Mouse (Mus musculus) CH12.LX (cell line): ENCODE measurements at regions not wholly inside any gene's neighbourhood (a gene's known extent, or its start where the extent isn't known, plus 50 kb on each side); places are given as distances from the start of the nearest gene placed in this dataset.

Source experiments
- DNase-seq: peaks from one replicate; pipeline ENCODE4 v3.0.0-alpha.2; 2013; ENCODE audit errors: extremely low read depth
- H3K27ac ChIP-seq: 2 replicates; pipeline ENCODE4 v1.5.1; 2012; ENCODE audit warnings: low read depth, mild to moderate bottlenecking, control low read depth, moderate library complexity; ENCODE audit not compliant: insufficient read depth
- H3K27me3 ChIP-seq: replicated peaks from 2 replicates; pipeline ENCODE3; 2012; ENCODE audit warnings: inconsistent platforms
- H3K36me3 ChIP-seq, 2 experiments: replicated peaks in 1 of 2; 2 replicates each; pipeline versions ENCODE3 to v1.6.1; 2012; ENCODE audit warnings: inconsistent platforms in 1 of 2, low read length in 1 of 2, mild to moderate bottlenecking in 1 of 2, mixed read lengths in 1 of 2, moderate library complexity in 1 of 2; ENCODE audit not compliant: control insufficient read depth in 1 of 2, insufficient read depth in 1 of 2
- H3K4me1 ChIP-seq, 2 experiments: 2 replicates each; pipeline ENCODE4 v1.6.1; 2012; ENCODE audit warnings: inconsistent platforms in 1 of 2, moderate library complexity in 1 of 2; ENCODE audit not compliant: insufficient read depth in 2 of 2, control insufficient read depth in 1 of 2
- H3K4me2 ChIP-seq: 2 replicates; pipeline ENCODE4 v1.6.1; 2012; ENCODE audit warnings: low read depth, mild to moderate bottlenecking, control low read depth; ENCODE audit not compliant: poor library complexity, insufficient read depth, severe bottlenecking
- H3K4me3 ChIP-seq, 3 experiments: fragments of 150-350 bp in 1 of 3; sonication (generic) in 1 of 3; replicated peaks in 1 of 3; 2 replicates each; pipeline versions ENCODE3 to v1.5.1; 2011 to 2012; ENCODE audit warnings: low read depth in 2 of 3, low read length in 2 of 3, mild to moderate bottlenecking in 2 of 3, moderate library complexity in 2 of 3, control low read depth in 1 of 3, improper control_type of control experiment in 1 of 3, inconsistent platforms in 1 of 3, mixed read lengths in 1 of 3; ENCODE audit not compliant: poor library complexity in 1 of 3
- H3K79me2 ChIP-seq: replicated peaks from 2 replicates; pipeline ENCODE4 v1.6.1; 2012; ENCODE audit warnings: mild to moderate bottlenecking, moderate library complexity; ENCODE audit not compliant: control insufficient read depth, poor library complexity, insufficient read depth, severe bottlenecking; ENCODE audit errors: extremely low read depth
- H3K9ac ChIP-seq: 2 replicates; pipeline ENCODE4 v1.6.1; 2012; ENCODE audit warnings: low read depth, mild to moderate bottlenecking, control low read depth, moderate library complexity; ENCODE audit not compliant: insufficient read depth
- H3K9me3 ChIP-seq: replicated peaks from 2 replicates; pipeline ENCODE3; 2012; ENCODE audit warnings: low read length, inconsistent platforms, mixed read lengths
- BHLHE40 ChIP-seq: IDR thresholded peaks from 2 replicates; pipeline ENCODE4 v1.6.1; 2011; ENCODE audit warnings: mild to moderate bottlenecking, low read depth, low read length, improper control_type of control experiment
- CHD2 ChIP-seq: IDR thresholded peaks from 2 replicates; pipeline ENCODE4 v1.6.1; 2011; ENCODE audit warnings: low read length, improper control_type of control experiment
- ETS1 ChIP-seq: conservative IDR thresholded peaks from 2 replicates; pipeline ENCODE4 v1.6.1; 2012; ENCODE audit warnings: low read depth, mild to moderate bottlenecking, inconsistent platforms, low read length, improper control_type of control experiment, moderate library complexity
- HCFC1 ChIP-seq: IDR thresholded peaks from 2 replicates; pipeline ENCODE4 v1.6.1; 2012; ENCODE audit warnings: low read depth, mild to moderate bottlenecking, inconsistent platforms, low read length, improper control_type of control experiment
- JUN ChIP-seq: IDR thresholded peaks from 2 replicates; pipeline ENCODE4 v1.6.1; 2011; ENCODE audit warnings: low read depth, mild to moderate bottlenecking, low read length, improper control_type of control experiment, moderate library complexity; ENCODE audit not compliant: insufficient read depth
- JUND ChIP-seq: conservative IDR thresholded peaks from 2 replicates; pipeline ENCODE4 v1.6.1; 2011; ENCODE audit warnings: low read depth, low read length, improper control_type of control experiment
- KAT2A ChIP-seq: IDR thresholded peaks from 2 replicates; pipeline ENCODE4 v1.6.1; 2012; ENCODE audit warnings: low read length, improper control_type of control experiment, inconsistent platforms; ENCODE audit not compliant: insufficient replicate concordance
- MAFK ChIP-seq: IDR thresholded peaks from 2 replicates; pipeline ENCODE4 v1.6.1; 2011; ENCODE audit warnings: low read length, improper control_type of control experiment; ENCODE audit not compliant: insufficient replicate concordance
- MAX ChIP-seq: IDR thresholded peaks from 2 replicates; pipeline ENCODE4 v1.6.1; 2011; ENCODE audit warnings: low read length, improper control_type of control experiment
- MAZ ChIP-seq: IDR thresholded peaks from 2 replicates; pipeline ENCODE4 v1.6.1; 2012; ENCODE audit warnings: low read depth, mild to moderate bottlenecking, inconsistent platforms, low read length, improper control_type of control experiment, moderate library complexity
- MEF2A ChIP-seq: IDR thresholded peaks from 2 replicates; pipeline ENCODE4 v1.6.1; 2014; ENCODE audit warnings: low read depth, mild to moderate bottlenecking, inconsistent platforms, low read length, improper control_type of control experiment, borderline replicate concordance
- NELFE ChIP-seq: IDR thresholded peaks from 2 replicates; pipeline ENCODE4 v1.6.1; 2011; ENCODE audit warnings: low read depth, low read length, improper control_type of control experiment
- POLR2AphosphoS2 ChIP-seq: IDR thresholded peaks from 2 replicates; pipeline ENCODE4 v1.6.1; 2011; ENCODE audit warnings: low read depth, low read length, improper control_type of control experiment
- RAD21 ChIP-seq: IDR thresholded peaks from 2 replicates; pipeline ENCODE4 v1.6.1; 2011; ENCODE audit warnings: low read depth, mild to moderate bottlenecking, low read length, improper control_type of control experiment, moderate library complexity
- RCOR1 ChIP-seq: conservative IDR thresholded peaks from 2 replicates; pipeline ENCODE4 v1.6.1; 2012; ENCODE audit warnings: low read depth, mild to moderate bottlenecking, inconsistent platforms, low read length, improper control_type of control experiment
- SMC3 ChIP-seq: IDR thresholded peaks from 2 replicates; pipeline ENCODE4 v1.6.1; 2011; ENCODE audit warnings: low read depth, low read length, improper control_type of control experiment
- TCF12 ChIP-seq: IDR thresholded peaks from 2 replicates; pipeline ENCODE4 v1.6.1; 2014; ENCODE audit warnings: low read depth, mild to moderate bottlenecking, inconsistent platforms, low read length, improper control_type of control experiment
- USF1 ChIP-seq: IDR thresholded peaks from 2 replicates; pipeline ENCODE4 v1.6.1; 2014; ENCODE audit warnings: low read depth, mild to moderate bottlenecking, inconsistent platforms, low read length, improper control_type of control experiment
- USF2 ChIP-seq: conservative IDR thresholded peaks from 2 replicates; pipeline ENCODE4 v1.6.1; 2011; ENCODE audit warnings: low read depth, low read length, improper control_type of control experiment
- ZC3H11A ChIP-seq: IDR thresholded peaks from 2 replicates; pipeline ENCODE4 v1.6.1; 2012; ENCODE audit warnings: low read depth, mild to moderate bottlenecking, inconsistent platforms, low read length, improper control_type of control experiment
- ZKSCAN1 ChIP-seq: IDR thresholded peaks from 2 replicates; pipeline ENCODE4 v1.6.1; 2012; ENCODE audit warnings: low read depth, inconsistent platforms, low read length, improper control_type of control experiment, borderline replicate concordance
- ZMIZ1 ChIP-seq: IDR thresholded peaks from 2 replicates; pipeline ENCODE4 v1.6.1; 2012; ENCODE audit warnings: low read depth, mild to moderate bottlenecking, inconsistent platforms, low read length, improper control_type of control experiment
- dilution Hi-C: fragments of 300-500 bp; cut with MboI; formaldehyde crosslinking; loops from 2 replicates; pipeline ENCODE4 v1.14.3; 2020; ENCODE audit warnings: low sequenced_read_pairs; ENCODE audit not compliant: extremely low pct_unique_long_range_greater_than_20kb, extremely low pct_ligation_motif_present
- in situ Hi-C: fragments of 300-500 bp; cut with MboI; formaldehyde crosslinking; loops from 3 replicates; pipeline ENCODE4 v1.14.3; 2019; ENCODE audit warnings: low sequenced_read_pairs, low pct_ligation_motif_present, low pct_unique_long_range_greater_than_20kb, mixed read lengths

DNA sequence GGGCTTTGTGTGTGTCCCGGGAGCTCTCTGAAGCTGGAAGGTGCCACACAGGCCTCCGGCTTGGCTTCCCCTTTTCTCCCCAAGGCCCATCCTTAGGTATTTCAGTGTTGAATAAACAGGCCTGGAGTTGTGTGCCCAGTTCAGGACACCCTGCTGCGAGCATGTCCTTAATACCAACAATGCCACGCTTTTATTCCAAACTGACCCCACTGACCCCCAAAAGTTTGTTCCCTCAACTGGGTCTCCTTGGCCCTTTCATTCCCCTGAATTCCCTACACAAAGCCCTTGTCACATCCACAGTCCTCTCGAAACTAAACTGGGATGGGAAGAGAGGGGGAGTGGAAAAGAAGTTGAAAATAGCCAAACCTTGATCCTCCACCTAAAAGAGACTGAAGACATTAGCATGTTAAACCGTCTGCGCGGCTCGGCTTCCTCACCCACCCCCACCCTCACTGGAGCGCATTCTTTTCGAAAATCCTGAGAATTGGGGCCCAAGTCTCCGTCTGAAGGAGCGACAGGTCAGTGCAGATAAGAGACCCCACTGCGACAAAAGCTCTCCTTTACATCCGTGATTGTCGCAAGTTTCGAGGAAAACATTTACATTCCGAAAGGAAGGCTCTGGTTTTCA is 283.7 kb downstream of the Pmp22 start:
- Histone ChIP-seq H3K79me2 (no peaks in the 10 kb centered on the region), H3K4me1 (no peaks in the 10 kb centered on the region), H3K27me3 (peaks cover 6% of the 10 kb centered on the region), H3K9ac (no peak overlapping the region), H3K4me3 (no peak overlapping the region), H3K4me2 (no peak overlapping the region), H3K9me3 (no peaks in the 10 kb centered on the region), H3K27ac (no peak overlapping the region), H3K36me3 (no peaks in the 10 kb centered on the region)
- dilution Hi-C loops (no loop called here), in situ Hi-C loops (loop anchor here (25.0 kb wide), 1 partner anchor 1025 kb away; the partner anchor contains the start of genes F930015N05Rik and Hs3st3a1)
- TF ChIP-seq USF1, result no peak
- no peak for TF ChIP-seq CHD2
- no peak for TF ChIP-seq ETS1
- TF ChIP-seq ZMIZ1, result no peak
- no peak for TF ChIP-seq JUN
- no peak for TF ChIP-seq SMC3
- no peak for DNase-seq

DNA sequence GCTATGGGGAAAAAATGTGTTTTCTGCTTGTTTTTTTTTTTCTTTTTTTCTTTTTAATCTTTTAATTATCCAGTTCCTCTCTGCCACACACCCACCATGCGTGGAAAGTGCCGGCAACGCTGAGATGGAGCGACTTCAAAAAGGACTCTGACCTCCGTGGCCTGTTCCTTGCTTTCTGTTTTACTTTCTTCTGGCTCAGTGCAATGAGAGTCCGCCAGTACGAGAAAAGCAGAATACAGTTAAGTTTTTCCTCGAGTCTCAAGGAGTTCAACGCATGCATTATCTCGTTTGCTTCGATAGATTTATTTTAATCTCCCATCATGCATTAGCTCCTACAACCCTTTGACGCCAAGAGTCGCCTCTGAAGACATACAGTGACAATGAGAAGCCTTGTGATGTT is 284.3 kb downstream of the Pmp22 start:
- H3K9ac ChIP-seq, result no peak overlapping the region
- H3K4me1 ChIP-seq, result no peaks in the 10 kb centered on the region
- no peak overlapping the region for H3K4me2 ChIP-seq
- H3K4me3 ChIP-seq, result no peak overlapping the region
- H3K9me3 ChIP-seq, result no peaks in the 10 kb centered on the region
- H3K27ac ChIP-seq, result no peak overlapping the region
- DNase-seq, result no peak
- TF ChIP-seq BHLHE40, result no peak
- TF ChIP-seq RCOR1, result no peak
- no peak for TF ChIP-seq TCF12
- no peak for TF ChIP-seq MAX
- TF ChIP-seq RAD21, result no peak
- no peak for TF ChIP-seq JUND
- TF ChIP-seq KAT2A, result no peak
- no peak for TF ChIP-seq USF2
- TF ChIP-seq MAFK, result no peak
- no peak for TF ChIP-seq HCFC1
- TF ChIP-seq ZC3H11A, result no peak
- no peak for TF ChIP-seq NELFE
- no peak for TF ChIP-seq MEF2A
- TF ChIP-seq ZKSCAN1, result no peak
- no peak for TF ChIP-seq POLR2AphosphoS2
- no peak for TF ChIP-seq MAZ
- in situ Hi-C loops, result loop anchor here (25.0 kb wide), 1 partner anchor 1024 kb away; the partner anchor contains the start of genes F930015N05Rik and Hs3st3a1
- H3K36me3 ChIP-seq, result no peaks in the 10 kb centered on the region
- dilution Hi-C loops, result no loop called here
- H3K79me2 ChIP-seq, result no peaks in the 10 kb centered on the region
- peaks cover 6% of the 10 kb centered on the region for H3K27me3 ChIP-seq
